Mouse (Mus musculus): ENCODE measurements around the gene Impdh2.

The Impdh2 gene

DNA sequence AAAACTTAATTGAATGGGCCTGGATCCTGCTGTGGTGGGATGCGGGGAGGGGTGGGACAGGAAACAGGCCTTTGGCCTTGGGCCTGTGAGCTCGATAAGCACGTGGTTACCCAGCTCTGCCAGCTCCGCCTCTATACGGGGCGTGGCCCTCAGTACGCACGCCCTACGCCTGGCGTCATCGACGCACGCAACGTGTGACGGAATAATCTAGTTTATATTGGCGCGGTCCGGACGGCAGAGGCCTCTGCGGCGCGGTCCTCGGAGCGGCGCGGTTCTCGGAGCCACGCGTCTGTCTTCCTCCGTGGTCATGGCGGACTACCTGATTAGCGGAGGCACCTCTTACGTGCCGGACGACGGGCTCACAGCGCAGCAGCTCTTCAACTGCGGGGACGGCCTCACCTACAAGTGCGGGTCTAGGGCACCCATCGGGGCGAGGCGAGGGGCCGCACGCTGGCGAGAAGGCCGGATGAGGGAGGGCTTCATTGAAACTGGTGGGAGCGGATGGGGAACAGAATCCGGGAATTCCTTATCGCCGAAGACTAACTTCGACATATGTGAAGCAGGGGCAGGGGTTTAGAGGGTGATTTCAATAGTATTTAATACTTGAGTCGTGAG, at the start of gene Impdh2:
TSS of gene Impdh2 (plus strand) at position 60 of the 615 bp plus-strand sequence.
- DNase-seq: peak; percentile 96 to 97

GRCm38 (mm10) chr9:108516380-108517251, 43.5 kb upstream of the Impdh2 start, which contains the start of gene Qrich1:
TSS of gene Qrich1 (plus strand) at chr9:108516806.
- DNase-seq: peak; percentile 97 to 98

DNA sequence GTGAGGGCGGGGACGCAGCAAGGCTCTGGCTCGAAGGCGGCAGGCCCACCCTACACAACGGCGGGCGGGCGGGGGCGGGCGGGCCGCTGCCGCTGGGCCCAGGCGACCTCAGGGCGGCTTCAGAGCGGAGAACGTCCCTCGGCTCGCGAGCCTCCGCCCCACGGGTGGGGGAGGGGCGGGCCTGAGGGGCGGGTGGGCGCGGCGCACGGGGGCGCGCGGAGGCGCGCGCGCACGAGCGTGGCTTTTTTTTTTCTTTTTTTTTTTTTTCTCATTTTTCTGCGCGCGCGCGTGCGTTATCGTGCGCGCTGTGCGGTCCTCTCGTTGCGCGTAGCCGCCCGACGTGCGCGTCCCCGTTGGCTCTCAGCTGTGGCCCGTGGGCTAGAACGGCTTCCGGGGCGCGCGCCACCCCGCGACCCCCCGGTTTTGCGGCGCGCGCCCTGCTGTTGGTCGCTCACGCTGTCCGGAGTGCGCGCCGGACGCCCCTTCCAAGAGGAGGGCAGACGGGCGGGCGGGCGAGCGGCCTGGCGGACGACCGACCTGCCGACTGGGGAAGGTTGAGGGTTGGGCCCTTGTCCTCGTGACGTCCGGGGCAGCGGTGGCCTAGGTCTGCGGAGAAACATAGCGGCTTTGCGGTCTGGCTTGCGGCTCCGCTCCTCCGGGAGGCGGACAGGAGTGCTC, 42.7 kb upstream of the Impdh2 start:
- DNase-seq: peak; percentile 94 to 96

- DNase-seq: no peak
Measured at GRCm38 (mm10) chr9:108517931-108518332, 42.2 kb upstream of the Impdh2 start.

- DNase-seq: no peak
Measured at GRCm38 (mm10) chr9:108521604-108522003, 38.5 kb upstream of the Impdh2 start.

DNA sequence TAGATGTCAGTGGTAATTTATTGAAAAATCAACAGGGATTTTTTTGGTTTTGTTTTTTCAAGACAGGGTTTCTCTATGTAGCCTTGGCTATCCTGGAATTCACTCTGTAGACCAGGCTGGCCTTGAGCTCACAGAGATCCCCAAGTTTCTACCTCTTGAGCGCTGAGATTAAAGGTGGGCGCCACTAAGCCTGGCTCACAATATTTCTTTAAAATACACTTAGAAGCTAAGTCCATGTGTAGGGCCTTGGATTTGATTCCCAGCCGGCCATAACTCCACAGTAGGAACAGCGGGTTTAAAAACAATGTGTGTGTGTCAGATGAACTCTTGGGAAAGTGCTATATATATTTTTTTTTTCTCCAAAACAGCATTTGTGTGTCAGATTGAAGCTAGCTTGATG, 36.7 kb upstream of the Impdh2 start:
- no peak for DNase-seq

- no peak for DNase-seq
Measured at GRCm38 (mm10) chr9:108525400-108525799, 34.7 kb upstream of the Impdh2 start.

- no peak for DNase-seq
Measured at GRCm38 (mm10) chr9:108530954-108531353, 29.1 kb upstream of the Impdh2 start.

DNA sequence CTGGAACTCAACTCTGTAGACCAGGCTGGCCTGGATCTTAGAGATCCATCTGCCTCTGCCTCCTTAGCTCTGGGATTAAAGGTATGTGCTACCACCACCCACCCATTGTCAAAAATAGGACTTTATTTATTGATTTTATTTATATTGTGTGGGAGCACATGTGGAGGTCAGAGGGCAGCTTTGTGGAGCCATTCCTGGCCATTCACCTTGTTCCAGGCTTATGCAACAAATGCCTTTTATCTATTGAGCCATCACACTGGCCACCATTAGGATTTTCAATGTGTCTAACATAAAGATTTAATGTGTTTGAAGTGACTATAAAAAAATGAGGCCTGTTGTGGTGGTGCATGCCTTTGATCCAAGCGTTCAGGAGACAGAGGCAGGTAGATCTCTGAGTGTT, 28.6 kb upstream of the Impdh2 start:
- no peak for DNase-seq

DNA sequence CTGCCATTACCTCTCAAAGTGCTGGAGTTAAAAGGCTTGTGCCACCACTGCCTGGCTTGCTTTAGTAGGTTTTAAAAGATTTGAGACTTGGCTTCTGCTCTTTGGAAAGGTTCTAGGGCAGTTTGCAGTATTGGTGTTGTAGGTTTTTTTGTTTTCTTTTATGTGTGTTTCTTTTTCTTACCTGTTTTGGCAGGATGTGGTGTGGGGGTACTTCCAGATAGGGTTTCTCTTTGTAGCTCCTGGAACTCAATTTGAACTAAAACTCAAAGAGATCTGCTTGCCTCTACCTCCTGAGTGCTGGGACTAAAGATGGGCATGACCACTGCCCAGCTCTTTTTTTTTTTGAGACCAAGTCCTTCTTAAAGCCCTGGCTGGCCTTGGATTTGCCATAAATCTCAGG, 19.2 kb upstream of the Impdh2 start:
- DNase-seq: no peak

DNA sequence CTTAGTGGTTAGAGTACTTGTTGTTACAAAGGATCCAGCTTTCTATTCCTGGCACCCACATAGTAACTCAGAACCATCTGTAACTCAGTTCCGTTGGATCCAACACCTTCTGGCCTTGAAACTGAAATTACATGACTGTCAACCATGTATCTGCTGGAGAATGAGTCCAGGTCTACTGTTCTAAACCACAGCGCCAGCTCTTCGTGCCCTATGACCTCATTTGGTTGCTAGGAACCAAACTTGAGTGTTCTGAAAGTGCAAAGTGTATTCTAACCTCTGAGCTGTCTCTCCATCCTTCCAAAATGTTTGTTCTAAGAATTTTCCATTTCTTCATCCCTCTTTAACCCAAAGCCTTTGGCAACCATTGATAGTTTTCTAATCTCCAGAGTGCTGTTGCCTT, 14.1 kb upstream of the Impdh2 start:
- no peak for DNase-seq

DNA sequence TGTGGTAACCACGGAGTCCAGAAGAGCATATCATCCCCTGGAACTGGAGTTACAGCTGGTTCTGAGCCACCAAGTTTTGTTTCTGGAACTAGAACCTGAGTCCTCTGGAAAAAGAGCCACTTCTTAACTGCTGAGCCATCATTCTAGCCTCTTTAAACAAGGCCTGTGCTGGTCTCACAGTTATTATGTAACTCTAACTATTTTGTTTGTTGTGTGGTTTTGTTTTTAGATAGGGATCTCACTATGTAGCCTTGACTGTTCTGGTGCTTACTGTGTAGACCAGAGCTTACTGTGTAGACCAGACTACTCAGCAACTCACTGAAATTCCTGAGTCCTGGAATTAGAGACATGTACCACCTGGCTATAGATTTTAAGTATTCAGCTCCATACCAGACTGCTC, 13.2 kb upstream of the Impdh2 start:
- no peak for DNase-seq

DNA sequence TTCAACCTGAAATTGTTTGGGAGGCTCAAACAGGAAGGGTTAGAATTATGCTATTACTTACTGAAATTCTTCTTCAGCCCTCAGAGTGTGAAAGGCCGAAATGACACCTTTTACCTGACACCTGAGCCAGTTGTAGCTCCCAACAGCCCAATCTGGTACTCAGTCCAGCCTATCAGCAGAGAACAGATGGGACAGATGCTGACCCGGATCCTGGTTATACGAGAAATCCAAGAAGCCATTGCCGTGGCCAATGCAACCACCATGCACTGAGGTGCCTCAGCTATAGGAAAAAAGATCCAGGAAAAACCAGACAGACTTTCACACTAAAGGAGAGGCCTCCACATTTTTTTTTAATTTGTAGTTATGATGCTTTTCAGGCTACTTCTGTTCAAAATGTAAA, 917 bp upstream of the Impdh2 start:
- peak in 1 of 2 experiments; percentile 7 for DNase-seq

DNA sequence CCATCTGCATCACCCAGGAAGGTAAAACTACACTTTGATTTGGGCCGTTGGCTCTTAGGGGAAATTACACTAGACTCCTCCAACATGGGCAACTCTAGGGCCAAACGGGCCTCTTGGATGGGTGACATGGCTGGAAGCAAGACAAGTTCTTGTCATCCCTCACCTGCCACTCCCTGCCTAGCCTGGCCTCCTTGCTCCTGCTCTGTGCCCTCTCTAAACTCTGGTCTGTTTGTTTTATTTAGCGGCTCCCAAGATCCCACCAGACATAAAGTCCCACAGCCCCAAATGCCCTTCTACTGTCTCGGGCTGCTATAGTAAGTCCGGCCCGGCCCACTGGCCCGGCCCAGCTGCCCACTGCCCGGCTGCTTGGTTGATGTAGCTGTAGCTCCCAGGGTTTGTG, 3.6 kb downstream of the Impdh2 start:
- DNase-seq: no peak

- DNase-seq: no peak
Measured at GRCm38 (mm10) chr9:108564131-108564530, 4.0 kb downstream of the Impdh2 start.

DNA sequence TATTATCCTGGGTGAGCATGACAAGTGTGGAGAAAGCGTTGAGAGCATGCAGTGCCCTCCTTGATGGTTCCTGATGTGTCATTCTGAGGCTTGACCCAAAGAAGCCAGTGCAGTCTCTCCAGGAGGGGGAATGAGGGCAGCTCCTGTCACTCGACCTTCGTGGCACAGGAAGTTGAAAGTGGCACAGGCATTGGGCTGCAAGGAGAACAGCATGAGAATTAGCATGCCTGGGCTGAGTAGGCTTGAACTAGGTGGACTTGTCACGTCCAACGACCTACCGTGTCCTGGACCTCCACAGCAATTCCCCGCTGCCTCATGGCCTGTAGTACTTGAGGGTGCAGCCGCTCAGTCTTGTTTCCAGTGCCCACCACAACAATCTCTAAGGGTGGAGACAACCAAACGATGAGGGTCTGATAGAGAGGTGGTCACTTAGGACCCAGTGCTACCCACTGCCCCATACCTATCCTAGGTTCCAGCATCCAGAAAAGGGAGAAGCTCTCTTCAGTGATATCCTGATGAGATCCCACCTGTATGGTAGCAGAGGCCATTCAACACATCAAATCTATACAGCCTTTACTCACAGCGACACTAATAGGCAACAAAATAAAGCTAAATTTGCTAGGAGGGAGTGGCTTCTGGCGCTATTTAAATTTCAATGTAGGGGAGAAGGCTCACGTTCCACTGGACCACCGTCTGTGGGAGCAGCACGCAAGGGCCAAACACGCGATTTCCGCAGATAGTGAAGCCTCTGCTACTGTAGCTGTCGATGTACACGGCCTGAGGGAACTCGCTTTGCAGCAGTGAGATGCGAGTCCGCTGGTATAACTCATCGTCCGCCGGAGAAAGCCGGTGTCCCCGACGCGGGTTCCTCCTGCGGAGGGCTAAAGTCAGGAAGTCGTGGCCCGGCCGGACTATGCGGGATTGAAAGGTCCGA, 6.1 kb downstream of the Impdh2 start:
- peak in 1 of 2 experiments; percentile 23 for DNase-seq

GRCm38 (mm10) chr9:108566815-108567776, 7.0 kb downstream of the Impdh2 start, which contains the start of gene Ndufaf3:
TSS of gene Ndufaf3 (minus strand) at chr9:108567434.
- DNase-seq: peak; percentile 98

GRCm38 (mm10) chr9:108567931-108568419, 7.9 kb downstream of the Impdh2 start:
- DNase-seq: peak in 1 of 2 experiments; percentile 42

DNA sequence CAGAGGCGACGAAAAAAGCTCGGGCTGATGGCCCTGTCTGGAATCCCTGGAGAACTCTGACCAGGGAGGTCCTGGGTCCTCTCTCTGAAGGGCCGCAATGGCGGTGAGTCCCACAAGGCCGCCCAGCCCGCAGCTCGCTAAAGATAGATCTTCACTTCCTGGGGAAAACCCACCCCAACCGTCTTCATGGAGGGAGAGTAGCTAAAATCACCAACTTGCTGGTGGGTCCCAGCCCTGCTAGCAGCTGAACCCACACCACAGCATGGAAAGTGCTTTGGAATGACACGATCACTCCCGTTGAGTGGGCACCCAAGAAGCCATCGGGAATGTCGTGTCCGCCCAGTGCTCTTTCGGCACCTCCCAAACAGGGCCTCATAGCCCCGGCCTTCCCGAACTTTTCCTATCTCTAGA, 8.4 kb downstream of the Impdh2 start:
- peak in 1 of 2 experiments; percentile 20 for DNase-seq

DNA sequence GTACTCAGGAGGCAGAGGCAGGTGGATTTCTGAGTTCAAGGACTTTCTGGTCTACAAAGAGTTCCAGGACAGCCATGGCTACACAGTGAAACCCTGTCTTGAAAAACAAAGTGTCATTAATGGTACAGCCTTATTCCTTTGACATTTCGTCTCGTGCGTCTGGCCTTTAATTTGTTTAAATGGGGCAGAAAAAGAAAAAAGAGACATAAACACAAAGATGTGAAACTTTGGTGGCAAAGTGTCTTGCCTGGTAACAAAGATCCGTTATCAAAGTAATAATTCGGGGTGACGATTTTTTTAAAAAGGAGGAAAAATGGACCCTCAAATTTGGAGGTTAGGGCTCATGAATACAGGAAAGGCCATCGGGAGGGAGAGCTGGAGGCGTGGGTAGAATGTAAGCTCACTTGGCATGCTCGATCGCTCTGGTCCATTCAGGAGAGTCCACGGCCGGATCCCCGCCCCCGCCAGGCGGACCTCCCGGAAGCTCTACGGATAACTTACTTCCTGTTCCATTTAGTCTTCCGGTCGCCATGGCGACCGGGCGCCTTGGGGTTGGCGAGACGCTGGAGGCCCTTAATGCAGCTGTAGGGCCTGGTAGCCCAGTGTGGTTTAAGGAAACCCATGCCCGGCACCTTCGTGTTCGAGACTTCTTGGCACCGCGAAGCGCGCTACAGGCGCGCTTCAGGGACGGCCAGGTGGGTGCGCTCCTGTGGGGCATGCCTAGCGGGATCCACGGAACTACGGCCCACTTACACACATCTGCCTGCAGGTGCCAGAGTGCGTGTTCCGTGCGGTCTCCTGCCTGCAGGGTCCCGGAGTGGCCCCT, 9.5 kb downstream of the Impdh2 start, which contains the start of gene Dalrd3:
TSS of gene Dalrd3 (plus strand) at position 506 of the 826 bp plus-strand sequence.
- peak; percentile 94 to 97 for DNase-seq

Measured in cerebellum, postnatal 10 days (tissue).